Mouse (Mus musculus): ENCODE measurements around the gene G6pd2. TPM values are rescaled to one million over a fixed set of nuclear protein-coding genes. Genes with fewer than 3 reads are reported as not detected.

The G6pd2 gene
- polyA plus RNA-seq (2014; fragmentation: Illumina TruSeq; extraction: RNeasy Lipid Tissue Mini Kit (QIAGEN cat#74804); ENCODE audit: low read depth, low replicate concordance) = not detected

GRCm38 (mm10) chr5:61808516-61808915, at the start of gene G6pd2:
Gene G6pd2 (plus strand): TSS chr5:61808816.

Data from heart, adult 10 weeks (tissue).